ENCODE assay signal across 21 mouse cellular contexts in genomic region chr3:148872563-148872962, GRCm38 (mm10).
"Had no signal": no experiment of that assay in that cellular context is flagged by ENCODE, and none has a peak within 500 bp of the region (broad histone marks: within the 10 kb centered on the region; RNA-seq: fewer than 3 reads in every experiment).

No protein-coding gene starts in this region.

- H3K36me3 ChIP-seq: limb, embryonic 15.5 days; midbrain, embryonic 12.5 days; midbrain, embryonic 15.5 days; neural tube, embryonic 12.5 days; neural tube, embryonic 15.5 days; stomach, embryonic 15.5 days had no signal

- DNase-seq: kidney, postnatal 36 days; layer of hippocampus, postnatal 36 days; liver, postnatal 0 days; lung, embryonic 14.5 days; retina, postnatal 1 day; right cerebral cortex, postnatal 25 days; spleen, adult 18-20 months; thymus, postnatal 25 days had no signal

- H3K4me2 ChIP-seq: limb, embryonic 12.5 days; limb, embryonic 15.5 days; liver, embryonic 11.5 days; lung, embryonic 14.5 days; midbrain, embryonic 12.5 days; midbrain, embryonic 15.5 days; neural tube, embryonic 12.5 days; neural tube, embryonic 15.5 days; stomach, embryonic 15.5 days had no signal

- H3K27me3 ChIP-seq: limb, embryonic 12.5 days; limb, embryonic 15.5 days; midbrain, embryonic 12.5 days; midbrain, embryonic 15.5 days; neural tube, embryonic 12.5 days; neural tube, embryonic 15.5 days; stomach, embryonic 15.5 days had no signal

- ATAC-seq: liver, postnatal 0 days; lung, postnatal 0 days had no signal

- H3K4me1 ChIP-seq: stomach, embryonic 15.5 days had no signal

- H3K9ac ChIP-seq: limb, embryonic 12.5 days; limb, embryonic 15.5 days; liver, embryonic 14.5 days; liver, postnatal 0 days; lung, embryonic 14.5 days; midbrain, embryonic 12.5 days; midbrain, embryonic 15.5 days; neural tube, embryonic 12.5 days; neural tube, embryonic 15.5 days; stomach, embryonic 15.5 days had no signal

- H3K4me3 ChIP-seq: left cerebral cortex, adult 2 months; limb, embryonic 12.5 days; limb, embryonic 15.5 days; midbrain, embryonic 12.5 days; midbrain, embryonic 15.5 days; neural tube, embryonic 12.5 days; neural tube, embryonic 15.5 days; stomach, embryonic 15.5 days had no signal

- H3K9me3 ChIP-seq: limb, embryonic 12.5 days; limb, embryonic 15.5 days; midbrain, embryonic 12.5 days; midbrain, embryonic 15.5 days; neural tube, embryonic 12.5 days; neural tube, embryonic 15.5 days; stomach, embryonic 15.5 days had no signal

- H3K27ac ChIP-seq: kidney, postnatal 0 days; left cerebral cortex, adult 2 months; limb, embryonic 12.5 days; limb, embryonic 15.5 days; liver, embryonic 14.5 days; macrophage; midbrain, embryonic 12.5 days; neural tube, embryonic 12.5 days; neural tube, embryonic 15.5 days; stomach, embryonic 15.5 days had no signal
